Mouse (Mus musculus): ENCODE results near the gene Mier2. TPM values are rescaled to one million over a fixed set of nuclear protein-coding genes. Genes with fewer than 3 reads are reported as not detected.

Gene Mier2
- polyA plus RNA-seq (2017; shearing (Covaris generic)): 45.2 TPM

GRCm38 (mm10) chr10:79554330-79555237 is at the start of gene Mier2:
TSS of gene Mier2 (minus strand) at chr10:79555199.

GRCm38 (mm10) chr10:79587061-79587751 is 32.2 kb upstream of the Mier2 start, which contains the start of gene Theg:
TSS of gene Theg (minus strand) at chr10:79587331.

GRCm38 (mm10) chr10:79533126-79533911 is 21.7 kb downstream of the Mier2 start, which contains the start of gene Plpp2:
TSS of gene Plpp2 (minus strand) at chr10:79533796.

Other genes with a start within 250 kb of the Mier2 start
- gene Vmn2r82, start 198.7 kb downstream of the Mier2 start, polyA plus RNA-seq (2017; shearing (Covaris generic)): not detected
- gene Vmn2r83, start 86.5 kb downstream of the Mier2 start, polyA plus RNA-seq (2017; shearing (Covaris generic)): not detected
- gene Plpp2, start 21.4 kb downstream of the Mier2 start, polyA plus RNA-seq (2017; shearing (Covaris generic)): 4.6 TPM
- not detected for gene Theg, start 32.1 kb upstream of the Mier2 start, polyA plus RNA-seq (2017; shearing (Covaris generic))
- not detected for gene C2cd4c, start 58.8 kb upstream of the Mier2 start, polyA plus RNA-seq (2017; shearing (Covaris generic))
- gene Shc2, start 82.7 kb upstream of the Mier2 start, polyA plus RNA-seq (2017; shearing (Covaris generic)): not detected
- gene Odf3l2, start 90.5 kb upstream of the Mier2 start, polyA plus RNA-seq (2017; shearing (Covaris generic)): not detected
- 0.65 TPM for gene Madcam1, start 109.4 kb upstream of the Mier2 start, polyA plus RNA-seq (2017; shearing (Covaris generic))
- gene Tpgs1, start 114.2 kb upstream of the Mier2 start, polyA plus RNA-seq (2017; shearing (Covaris generic)): 48.4 TPM
- 23.4 TPM for gene Cdc34, start 127.0 kb upstream of the Mier2 start, polyA plus RNA-seq (2017; shearing (Covaris generic))
- gene Gzmm, start 133.8 kb upstream of the Mier2 start, polyA plus RNA-seq (2017; shearing (Covaris generic)): 1.0 TPM
- 300 TPM for gene Bsg, start 149.3 kb upstream of the Mier2 start, polyA plus RNA-seq (2017; shearing (Covaris generic))
- not detected for gene Hcn2, start 161.4 kb upstream of the Mier2 start, polyA plus RNA-seq (2017; shearing (Covaris generic))
- gene Polrmt, start 191.4 kb upstream of the Mier2 start, polyA plus RNA-seq (2017; shearing (Covaris generic)): 58.1 TPM
- not detected for gene Fgf22, start 199.9 kb upstream of the Mier2 start, polyA plus RNA-seq (2017; shearing (Covaris generic))
- 8.7 TPM for gene Rnf126, start 211.8 kb upstream of the Mier2 start, polyA plus RNA-seq (2017; shearing (Covaris generic))
- gene Fstl3, start 222.1 kb upstream of the Mier2 start, polyA plus RNA-seq (2017; shearing (Covaris generic)): 0.68 TPM
- not detected for gene Prss57, start 235.8 kb upstream of the Mier2 start, polyA plus RNA-seq (2017; shearing (Covaris generic))
- gene Palm, start 238.4 kb upstream of the Mier2 start, polyA plus RNA-seq (2017; shearing (Covaris generic)): 0.30 TPM